Mouse (Mus musculus) cerebellum, postnatal 25 days (tissue): ENCODE measurements around the gene Tspan6.

Source experiments
- DNase-seq, 2 experiments: peaks; one replicate each; pipeline ENCODE4 v3.0.0; 2021; ENCODE audit warnings: mixed read lengths in 2 of 2

Tspan6 gene

DNA sequence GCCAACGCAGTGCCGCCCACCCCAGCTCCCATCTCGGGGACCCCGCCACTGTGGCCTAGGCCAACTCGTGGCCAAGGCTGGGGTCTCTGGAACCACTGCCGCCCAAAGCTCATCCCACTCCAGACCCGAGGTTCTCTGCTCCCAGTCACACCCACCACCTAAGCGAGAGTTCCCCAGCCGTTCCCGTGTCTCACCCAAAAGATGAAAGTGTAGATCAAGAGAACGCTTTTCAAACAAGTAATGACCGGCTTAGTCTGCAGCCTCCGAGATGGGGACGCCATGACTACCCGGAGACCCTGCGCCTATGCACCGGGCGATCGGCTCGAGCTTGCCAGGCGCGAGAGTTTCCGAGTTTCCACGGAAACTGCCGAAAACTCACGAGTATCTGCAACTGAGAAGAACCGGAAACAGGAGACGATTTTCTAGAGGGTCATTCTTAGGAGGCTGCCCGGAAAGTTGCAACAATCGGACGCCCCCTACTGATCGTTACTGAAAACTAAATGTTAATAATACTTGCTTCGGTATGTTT is at the start of gene Tspan6:
Tspan6 (minus strand) TSS at position 416 of the 529 bp plus-strand sequence.
- DNase-seq: peak; percentile 76 to 86

DNA sequence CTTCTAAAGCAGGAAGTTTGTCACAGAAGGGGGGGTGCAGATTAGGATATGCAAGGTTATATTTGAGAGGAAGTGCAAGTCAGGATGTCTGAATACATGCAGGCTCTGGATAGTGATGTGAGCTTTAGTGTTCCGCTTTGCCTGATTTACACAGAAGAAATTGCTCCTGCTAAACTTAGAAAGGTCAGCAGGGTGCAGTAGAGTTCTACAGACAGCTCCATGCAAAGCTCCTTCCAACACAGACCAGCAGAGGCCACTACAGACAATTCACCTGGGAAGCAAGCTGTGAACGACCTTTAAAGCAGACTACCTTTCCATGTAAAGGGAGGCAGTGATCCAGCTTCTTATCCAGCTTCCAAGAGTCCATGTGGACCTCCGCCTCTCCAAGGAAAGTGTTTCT is 49.2 kb upstream of the Tspan6 start:
- peak; percentile 38 to 62 for DNase-seq

DNA sequence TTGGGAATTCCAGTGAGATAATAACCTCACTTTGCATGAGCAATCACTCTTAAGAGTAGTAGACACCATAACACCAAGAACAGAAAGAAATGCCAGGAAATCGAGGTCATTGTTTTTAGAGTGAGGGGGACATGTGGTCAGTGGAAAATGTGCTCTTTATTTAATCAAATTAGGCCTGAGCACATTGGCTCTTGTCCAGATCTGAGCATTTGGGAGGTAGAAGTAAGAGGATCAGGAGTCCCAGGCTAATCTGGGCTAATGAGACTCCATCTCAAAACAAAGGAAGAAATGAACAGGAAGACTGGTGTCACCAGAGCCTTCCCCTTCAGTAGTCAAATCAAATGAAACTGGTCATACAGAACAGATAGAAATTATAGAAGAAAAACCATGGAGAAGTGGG is 41.3 kb upstream of the Tspan6 start:
- DNase-seq: no peak

DNA sequence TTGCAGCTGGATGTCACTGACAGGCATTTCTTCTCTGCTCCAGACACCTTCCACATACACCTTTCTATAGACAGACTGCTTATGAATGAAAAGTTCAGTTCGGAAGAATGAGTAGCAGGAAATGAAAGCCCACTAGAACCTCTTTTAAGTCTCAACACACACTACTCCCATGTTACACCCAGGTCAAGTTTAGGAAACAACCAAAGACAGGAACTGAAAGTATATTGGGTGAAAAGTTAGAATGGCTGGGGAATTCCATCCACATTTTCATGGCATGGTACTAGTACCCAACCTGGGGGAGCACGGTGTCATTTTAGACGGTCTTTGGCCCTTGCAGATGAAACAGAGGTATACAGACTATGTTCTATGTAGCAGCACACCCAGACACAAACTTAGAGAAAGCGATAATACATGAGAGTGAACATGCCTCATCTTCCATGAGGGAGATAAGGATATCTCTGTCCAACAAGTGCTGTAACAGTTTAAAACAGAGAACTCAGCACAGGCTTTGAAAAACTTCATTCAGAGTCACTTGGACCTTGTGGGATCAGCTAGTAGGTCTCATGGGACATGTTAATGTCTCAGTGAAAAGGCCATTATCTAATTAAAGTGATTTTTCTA is 38.5 kb upstream of the Tspan6 start:
- DNase-seq: no peak

DNA sequence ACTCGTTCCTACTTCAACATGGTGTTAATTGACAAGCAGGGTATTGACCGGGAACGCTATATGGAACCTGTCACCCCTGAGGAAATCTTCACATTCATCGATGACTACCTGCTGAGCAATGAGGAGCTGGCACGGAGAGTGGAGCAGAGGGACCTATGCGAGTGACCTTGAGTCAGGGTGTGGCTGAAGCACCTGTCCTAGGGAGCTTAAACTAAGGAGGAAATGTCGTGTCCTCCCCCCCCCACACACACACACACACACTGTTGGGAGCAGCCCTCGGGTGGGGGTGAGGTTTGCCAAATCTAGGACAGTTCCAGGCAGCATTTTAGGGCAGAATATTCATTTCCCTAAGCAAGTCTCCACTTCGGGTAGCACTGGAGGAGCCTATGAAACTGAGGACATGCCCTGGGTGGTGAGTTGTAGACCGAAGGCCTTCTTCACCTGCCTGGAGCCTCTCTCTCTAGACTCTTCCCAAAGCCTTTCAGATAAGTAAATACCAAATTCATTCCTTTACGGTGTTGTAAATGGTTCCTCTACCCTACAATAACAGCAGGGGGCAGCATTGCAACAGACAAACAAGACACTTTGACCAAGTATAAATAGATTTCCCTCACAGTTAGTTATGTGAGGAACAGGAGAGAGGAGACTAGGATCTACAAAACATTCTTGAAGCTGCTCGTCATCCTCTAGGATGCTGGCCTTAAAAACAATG is 33.2 kb upstream of the Tspan6 start:
- peak in 1 of 2 experiments; percentile 16 for DNase-seq

DNA sequence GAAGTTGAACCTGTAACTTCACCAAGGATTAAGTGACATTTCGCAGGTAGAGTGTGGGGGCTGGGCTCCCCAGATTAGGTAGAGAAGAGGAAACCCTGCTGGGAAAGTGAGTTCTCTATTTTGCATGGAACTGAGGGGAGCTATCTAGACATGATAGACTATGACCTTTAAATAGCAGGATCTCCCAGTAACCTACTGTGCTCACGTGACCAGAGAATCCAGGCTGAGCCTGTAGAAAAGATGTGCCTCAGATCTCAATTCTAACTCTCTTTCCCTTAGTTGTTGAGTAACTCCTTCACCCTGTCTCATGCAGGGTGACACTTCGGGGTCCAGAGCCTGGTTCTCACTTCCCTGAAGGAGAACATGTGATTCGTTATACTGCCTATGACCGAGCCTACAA is 28.5 kb upstream of the Tspan6 start:
- no peak for DNase-seq

DNA sequence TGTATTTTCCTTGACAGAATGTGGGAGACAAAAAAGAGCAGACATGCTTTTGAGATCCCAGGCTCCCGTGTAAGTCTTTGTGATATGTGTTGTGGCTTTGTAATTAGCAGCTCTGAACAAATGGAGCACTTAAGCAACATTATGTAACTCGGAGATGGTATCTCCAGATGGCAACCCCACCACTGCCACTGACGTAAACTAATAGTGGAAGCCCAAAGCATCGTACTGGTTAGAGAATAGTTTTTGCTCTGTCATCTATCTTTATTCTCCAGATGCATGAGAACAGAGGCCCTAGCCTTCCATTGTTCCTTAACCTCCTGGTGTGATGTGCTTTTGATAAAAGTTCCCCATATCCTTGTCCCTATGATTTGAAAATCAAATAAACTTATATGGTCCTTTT is 23.0 kb upstream of the Tspan6 start:
- no peak for DNase-seq

DNA sequence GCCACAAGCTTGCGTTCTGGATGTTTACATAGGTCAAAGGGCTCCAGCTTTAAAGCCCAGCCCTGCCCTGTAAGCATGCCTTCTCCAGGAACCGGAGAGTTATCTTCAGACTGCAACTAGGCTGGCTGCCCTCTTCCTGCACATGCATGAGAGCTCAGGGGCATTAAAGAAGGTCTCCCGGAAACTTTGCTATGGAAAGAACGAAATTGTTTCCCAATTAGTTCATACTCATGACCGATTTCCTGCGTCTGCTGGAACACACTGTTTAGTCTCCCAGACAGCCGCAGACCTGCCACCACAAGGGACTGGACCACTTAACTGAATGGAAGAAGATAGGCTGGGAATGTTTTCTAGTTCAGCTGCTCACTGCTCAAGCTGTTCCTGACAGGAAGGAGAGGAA is 16.0 kb upstream of the Tspan6 start:
- DNase-seq: no peak

DNA sequence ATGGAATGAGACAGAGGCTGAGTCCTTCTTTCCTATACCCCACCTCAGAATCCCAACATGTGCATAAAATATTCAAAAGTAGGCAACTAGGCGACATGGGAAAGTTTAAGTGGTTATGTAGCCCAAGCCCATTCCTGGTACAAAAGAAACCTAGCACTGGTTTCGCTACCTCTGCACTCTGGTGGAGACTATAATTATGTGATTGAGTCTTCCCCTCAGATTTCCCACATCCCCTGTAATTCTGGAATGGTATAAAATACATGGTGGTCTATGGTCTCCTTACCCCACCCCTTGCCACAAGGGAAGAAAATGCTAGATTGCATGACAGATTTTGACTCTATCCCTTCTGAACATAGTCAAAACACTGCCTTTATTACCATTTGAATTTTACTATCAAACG is 14.8 kb upstream of the Tspan6 start:
- DNase-seq: no peak

DNA sequence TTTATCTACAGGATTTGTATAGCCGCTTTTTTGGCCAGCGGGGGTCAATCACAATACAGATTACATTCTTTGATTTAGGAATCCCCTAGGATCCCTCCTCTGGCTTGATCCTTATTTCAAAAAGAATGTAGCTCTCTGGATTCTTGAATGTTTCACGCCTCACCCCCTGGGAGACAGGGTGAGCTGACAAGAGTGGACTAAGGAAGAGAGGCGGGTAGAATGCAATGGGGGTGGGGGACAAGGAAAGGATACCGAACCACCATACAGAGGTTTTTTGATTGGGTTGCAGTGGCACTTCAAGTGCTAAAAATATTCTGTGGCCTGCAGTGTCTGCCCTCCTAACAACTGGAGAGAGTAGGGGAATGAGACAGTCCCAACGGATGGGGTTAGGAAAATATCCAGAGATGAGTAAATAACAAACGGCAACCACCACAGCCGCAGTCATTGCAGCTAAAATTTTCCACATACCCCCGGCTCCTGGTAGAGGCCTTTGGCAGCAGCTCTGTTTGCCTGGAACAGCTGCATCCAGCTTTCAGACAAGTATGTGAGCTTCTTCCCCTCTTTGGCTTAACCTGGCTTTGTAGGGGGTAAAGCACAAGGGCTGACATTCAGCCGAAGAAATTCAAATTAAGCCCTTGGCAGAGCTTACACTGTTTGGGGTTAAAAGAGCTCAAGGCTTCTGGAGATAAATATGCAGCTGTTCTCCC is 13.3 kb upstream of the Tspan6 start:
- no peak for DNase-seq

DNA sequence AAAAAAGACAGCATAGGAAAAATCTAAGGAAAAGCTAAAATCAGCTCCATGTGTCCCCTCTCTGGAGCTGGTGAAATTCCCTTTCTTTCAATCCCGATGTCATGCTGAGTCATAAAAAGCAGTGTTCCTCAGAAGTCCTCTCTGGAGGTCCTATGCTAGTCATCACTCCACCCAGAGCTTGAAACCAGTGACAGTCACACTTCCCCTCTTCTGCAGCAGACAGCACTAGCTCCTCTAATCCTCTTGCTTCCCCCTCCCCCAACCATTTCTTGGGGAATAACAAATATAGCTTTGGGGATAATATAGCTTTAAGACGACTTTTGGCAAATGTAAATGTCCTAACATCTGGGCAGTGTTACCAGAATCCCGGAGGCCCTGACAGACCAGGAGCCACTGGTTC is 10.0 kb upstream of the Tspan6 start, which contains the start of gene Srpx2:
Srpx2 (plus strand) TSS at position 166 of the 400 bp plus-strand sequence.
- no peak for DNase-seq

DNA sequence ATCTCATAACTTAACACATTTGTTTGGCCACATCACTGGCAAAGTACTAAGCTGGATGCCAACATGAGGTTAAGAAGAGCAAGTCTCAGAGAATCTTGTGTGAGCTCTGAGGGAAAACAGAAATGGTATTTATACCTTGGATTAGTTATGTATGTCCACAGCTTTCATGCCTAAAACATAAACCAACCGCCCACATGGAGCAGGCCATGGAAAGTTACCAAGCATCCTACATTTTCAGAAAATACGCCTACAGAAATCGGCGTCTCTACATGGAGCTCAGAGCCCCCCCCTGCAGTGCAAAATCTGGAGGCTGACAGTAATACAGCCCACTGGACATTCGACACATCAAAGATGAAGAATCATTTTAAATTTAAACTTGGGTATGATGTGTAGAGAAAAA is 10.1 kb downstream of the Tspan6 start:
- DNase-seq: no peak

DNA sequence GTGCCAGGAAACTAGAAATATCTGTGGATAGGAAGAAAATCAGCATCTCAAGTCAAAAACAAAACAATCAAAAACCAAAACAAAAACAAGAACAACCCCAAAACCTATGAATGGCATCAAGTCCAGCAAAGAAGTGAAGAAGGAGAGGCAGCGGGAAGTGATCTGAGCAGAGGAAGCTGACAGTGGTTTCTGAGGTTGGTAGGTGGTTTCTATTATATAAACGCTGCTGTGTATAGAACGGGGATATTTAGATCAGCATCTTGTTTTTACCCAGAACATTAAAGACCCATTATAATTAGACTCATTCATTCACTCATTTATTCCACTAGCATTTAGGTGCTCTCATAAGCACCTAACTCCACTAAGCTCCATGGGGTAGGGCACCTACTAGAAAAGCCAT is 10.9 kb downstream of the Tspan6 start:
- DNase-seq: no peak

DNA sequence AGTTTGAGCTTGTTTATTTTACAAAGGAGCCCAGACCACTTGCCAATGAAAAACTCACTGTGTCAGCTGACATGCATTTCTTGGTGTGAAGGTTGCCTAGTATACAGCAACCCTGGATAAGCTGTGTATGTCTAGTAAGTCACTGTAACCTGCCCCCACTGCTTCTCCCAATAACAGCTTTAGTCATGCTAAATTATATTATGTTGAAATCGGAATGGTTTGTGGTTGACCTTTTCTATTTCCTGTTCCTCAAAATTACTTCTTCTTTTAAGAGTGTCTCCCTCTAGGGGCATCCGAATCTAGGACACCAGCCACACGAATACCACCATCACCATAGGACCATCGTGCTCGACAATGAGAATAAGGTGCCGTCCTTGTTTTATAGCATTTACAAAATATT is 28.5 kb downstream of the Tspan6 start:
- no peak for DNase-seq

DNA sequence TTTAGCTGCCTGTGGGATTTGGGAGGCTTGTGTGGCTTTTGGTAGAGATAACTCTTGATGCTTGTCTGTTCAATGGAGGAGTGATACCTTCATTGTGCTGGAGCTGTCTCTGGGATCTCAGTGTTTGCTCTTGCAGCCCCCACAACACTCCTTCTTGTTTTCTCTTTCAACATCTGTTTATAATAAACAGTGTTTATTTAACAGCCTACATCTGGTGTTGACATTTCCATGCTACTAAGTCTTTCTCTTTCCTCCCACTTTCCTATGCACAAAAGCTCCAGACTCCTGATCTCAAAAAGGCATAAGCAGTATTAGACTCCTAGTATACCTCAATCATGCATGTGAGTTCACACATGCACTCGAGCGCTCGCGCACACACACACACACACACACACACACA is 44.6 kb downstream of the Tspan6 start:
- no peak for DNase-seq

DNA sequence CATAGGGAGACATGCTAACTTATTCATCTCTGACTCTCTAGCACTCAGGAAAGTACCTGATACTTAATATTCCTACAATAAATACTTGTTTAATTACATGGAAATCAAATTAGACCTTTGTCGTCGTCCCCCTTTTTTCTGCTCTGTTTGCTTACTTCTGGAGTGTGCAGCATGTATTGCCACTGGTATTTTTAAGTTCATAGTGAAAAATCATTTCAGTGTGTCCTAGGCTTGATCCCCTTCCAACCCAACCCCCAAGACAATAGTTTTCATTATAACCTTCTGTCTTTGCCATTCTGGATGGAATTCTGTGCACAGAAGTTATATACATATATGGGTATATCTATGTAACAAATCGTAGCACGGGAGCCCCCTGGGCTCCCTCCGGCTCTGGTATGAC is 47.5 kb downstream of the Tspan6 start, which contains the start of gene Tnmd:
Tnmd (plus strand) TSS at position 301 of the 400 bp plus-strand sequence.
- DNase-seq: no peak
